Mouse (Mus musculus) G1E-ER4 (cell line): ENCODE data around the gene Psmb3. TPM values are rescaled to one million over a fixed set of nuclear protein-coding genes. Genes with fewer than 3 reads are reported as not detected.

Experiments
- GATA1 ChIP-seq: IDR thresholded peaks from one replicate; pipeline ENCODE4 v1.8.0; 2012; ENCODE audit warnings: low read length, inconsistent platforms
- polyA plus RNA-seq: library from polyadenylated mRNA; stranded (reverse); fragments of >175 nt; gene quantifications from 2 replicates; pipeline ENCODE4 v1.2.3, GENCODE M21; 2012

The Psmb3 gene
- polyA plus RNA-seq, 1 experiment, result 16.1 TPM

- no peak for TF ChIP-seq GATA1
These were observed 45.3 kb downstream of the Psmb3 start for GRCm38 (mm10) chr11:97748496-97748895.

DNA sequence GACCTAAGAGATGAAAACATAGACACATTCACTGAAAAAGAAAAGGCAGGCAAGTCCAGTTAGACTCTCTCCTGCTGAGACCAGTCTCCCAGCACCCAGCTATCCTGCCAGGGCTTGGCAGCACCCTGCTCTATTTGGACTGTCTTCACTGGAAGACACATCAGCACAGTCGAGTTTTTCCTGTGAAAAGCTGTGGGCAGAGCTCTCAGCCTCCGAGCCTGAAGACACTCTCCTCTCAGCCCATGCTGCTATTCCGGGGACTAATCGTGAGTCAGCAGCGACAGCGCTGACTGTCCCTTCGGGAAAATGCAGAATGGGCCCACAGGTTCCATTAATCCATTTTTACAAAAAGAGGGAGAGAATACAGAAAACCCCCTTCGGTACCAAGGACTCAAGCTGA is 50.1 kb downstream of the Psmb3 start:
- TF ChIP-seq GATA1, result no peak

- TF ChIP-seq GATA1, result no peak
These were observed 54.9 kb downstream of the Psmb3 start for GRCm38 (mm10) chr11:97758125-97758524.

DNA sequence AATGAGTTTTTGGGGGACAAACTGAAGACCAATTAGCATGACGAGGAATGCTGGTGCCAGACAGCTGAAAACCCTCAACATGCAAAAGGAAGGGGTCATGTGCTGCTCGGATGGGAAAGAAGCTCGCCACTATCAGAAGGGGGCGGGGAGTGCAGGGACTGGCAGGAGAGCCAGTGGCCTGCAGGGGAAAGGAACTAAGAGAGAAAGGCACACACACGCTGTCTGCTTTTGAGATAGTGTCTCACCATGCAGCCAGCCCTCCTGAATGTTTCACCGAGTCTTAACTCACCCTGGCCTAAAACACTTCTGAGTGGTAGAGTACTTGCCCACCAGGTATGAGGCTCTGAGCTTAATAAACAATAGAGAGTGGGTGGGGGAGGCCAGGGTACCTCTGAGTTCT is 55.7 kb downstream of the Psmb3 start:
- no peak for TF ChIP-seq GATA1

- no peak for TF ChIP-seq GATA1
These were observed 58.4 kb downstream of the Psmb3 start for GRCm38 (mm10) chr11:97761638-97762037.

Other genes with a start within 250 kb of the Psmb3 start
- gene 4933428G20Rik, start 203.1 kb upstream of the Psmb3 start, polyA plus RNA-seq, result not detected in 2 replicates
- 0.09 and 0.18 TPM in 2 replicates for gene Srcin1, start 127.2 kb upstream of the Psmb3 start, polyA plus RNA-seq
- not detected in 2 replicates for gene Epop, start 73.7 kb upstream of the Psmb3 start, polyA plus RNA-seq
- 42.2 and 42.3 TPM in 2 replicates for gene Mllt6, start 40.0 kb upstream of the Psmb3 start, polyA plus RNA-seq
- 1.6 and 3.1 TPM in 2 replicates for gene Cisd3, start 17.6 kb upstream of the Psmb3 start, polyA plus RNA-seq
- gene Pcgf2, start 2.9 kb upstream of the Psmb3 start, polyA plus RNA-seq, result 6.3 and 9.1 TPM in 2 replicates
- 28.3 and 31.4 TPM in 2 replicates for gene Pip4k2b, start 41.3 kb downstream of the Psmb3 start, polyA plus RNA-seq
- 30.0 and 34.5 TPM in 2 replicates for gene Cwc25, start 63.2 kb downstream of the Psmb3 start, polyA plus RNA-seq
- not detected in 2 replicates for gene 1700001P01Rik, start 72.5 kb downstream of the Psmb3 start, polyA plus RNA-seq
- 62.2 and 87.5 TPM in 2 replicates for gene Rpl23, start 79.0 kb downstream of the Psmb3 start, polyA plus RNA-seq
- 51.4 and 65.7 TPM in 2 replicates for gene Lasp1, start 95.6 kb downstream of the Psmb3 start, polyA plus RNA-seq
- gene B230217C12Rik, start 137.4 kb downstream of the Psmb3 start, polyA plus RNA-seq, result 0.02 TPM in 1 of 2 replicates, not detected in the other
- gene Fbxo47, start 180.8 kb downstream of the Psmb3 start, polyA plus RNA-seq, result not detected in 2 replicates